Mouse (Mus musculus) gastrocnemius, postnatal 36 days (tissue): ENCODE measurements at regions not wholly inside any gene's neighbourhood (a gene's known extent, or its start where the extent isn't known, plus 50 kb on each side); places are given as distances from the start of the nearest gene placed in this dataset.

Experiments
- DNase-seq, 2 experiments: peaks; one replicate each; pipeline ENCODE4 v3.0.0; 2022
- intact Hi-C: fragments of 180-260 bp; cut with DNase I; formaldehyde crosslinking; loops from one replicate; pipeline ENCODE4 v1.15.1; 2025

DNA sequence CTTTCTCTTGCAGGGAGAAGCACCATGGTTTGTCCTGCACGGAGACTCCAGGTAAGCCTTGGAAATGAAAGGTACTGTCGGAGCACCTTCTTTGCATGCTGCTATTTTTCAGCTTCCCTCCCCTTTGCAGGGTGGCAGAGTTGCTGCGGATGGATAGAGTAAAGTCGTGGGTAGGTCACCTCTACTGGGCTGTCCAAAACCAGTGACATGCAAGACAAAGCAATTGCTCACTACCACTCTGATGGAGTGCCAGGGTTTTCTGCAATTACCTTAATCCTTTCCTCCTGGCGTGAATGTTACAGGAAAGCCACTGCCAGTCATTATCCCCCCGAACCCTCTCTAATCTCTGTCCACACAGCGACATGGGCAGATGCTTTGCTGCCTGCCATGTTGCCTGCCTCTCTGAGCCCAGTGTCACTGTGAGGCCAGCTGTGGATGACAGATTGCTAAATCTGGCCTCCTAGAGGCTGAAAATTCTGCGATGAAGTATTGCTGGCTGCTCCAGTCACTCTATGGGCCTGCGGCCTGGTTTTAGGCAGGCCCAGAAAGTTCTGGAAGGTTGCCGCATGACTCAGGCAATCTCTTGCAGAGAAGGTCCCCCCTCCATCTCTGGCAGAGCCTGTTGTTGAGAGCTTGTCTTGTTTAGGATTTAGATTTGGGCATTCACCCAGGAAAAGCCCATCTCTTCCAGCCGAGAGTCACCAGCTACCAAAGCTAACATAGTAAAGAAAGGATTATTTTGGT is 54.1 kb upstream of the Sod3 start:
- intact Hi-C loops: no loop called here
- peak; percentile 48 to 73 for DNase-seq

DNA sequence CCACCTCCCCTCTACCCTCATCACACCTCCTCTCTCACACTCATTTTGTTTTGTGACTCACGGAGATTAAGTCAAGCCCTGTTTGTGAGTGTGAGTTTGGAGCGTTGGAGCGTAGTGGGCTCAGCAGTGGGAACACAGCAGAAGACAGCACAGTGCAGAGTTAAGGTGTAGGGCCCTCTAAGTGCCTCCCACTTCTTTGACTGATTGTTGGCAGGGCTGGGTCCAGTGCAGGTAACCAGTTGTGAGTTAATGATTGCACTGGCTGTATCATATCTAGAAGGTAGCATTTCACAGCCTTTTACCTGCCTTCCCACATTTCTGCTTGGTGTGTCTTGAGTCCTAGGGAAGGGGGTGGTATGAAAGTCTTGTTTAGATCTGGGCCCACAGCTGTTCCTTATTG is 67.3 kb upstream of the Sod3 start:
- intact Hi-C loops: no loop called here
- DNase-seq: no peak

DNA sequence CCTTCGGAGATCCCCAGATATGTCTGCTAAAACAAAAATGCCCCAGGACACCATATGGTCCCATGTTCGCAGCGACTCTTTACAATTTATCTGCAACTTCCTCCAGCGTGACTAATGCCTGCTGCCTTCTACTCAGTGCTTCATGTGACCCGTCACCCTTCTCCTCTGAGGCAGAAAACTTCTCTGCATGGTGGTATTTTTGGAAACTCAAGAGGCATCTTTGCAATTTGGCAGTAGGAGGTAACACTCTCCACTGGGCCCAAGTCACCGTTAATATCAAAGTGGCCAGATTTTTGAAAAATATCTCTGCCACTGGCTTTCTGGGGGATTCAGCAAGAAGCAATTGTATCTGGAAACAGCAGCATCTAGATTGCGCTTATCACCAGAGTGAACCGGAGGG is 69.1 kb upstream of the Sod3 start:
- intact Hi-C loops: no loop called here
- DNase-seq: no peak

DNA sequence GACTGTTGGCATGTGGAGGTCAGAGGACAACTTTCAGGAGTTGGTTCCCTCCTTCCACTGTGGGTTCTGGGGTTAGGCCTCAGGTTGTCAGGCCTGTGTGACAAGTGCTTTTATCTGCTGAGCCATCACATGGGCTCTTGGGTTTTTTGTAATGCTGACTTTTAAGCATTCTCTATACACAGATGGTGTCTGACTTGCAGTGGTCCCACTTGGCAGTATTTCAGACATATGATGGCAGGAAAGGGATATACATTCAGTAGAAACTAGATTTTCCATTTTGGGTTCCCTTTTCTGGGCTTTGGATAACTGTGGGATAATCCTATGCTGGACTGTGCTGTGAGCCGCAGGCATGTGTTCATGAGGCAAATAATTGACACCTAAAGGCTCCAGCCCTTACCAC is 75.3 kb upstream of the Sod3 start:
- no peak for DNase-seq
- intact Hi-C loops: no loop called here

DNA sequence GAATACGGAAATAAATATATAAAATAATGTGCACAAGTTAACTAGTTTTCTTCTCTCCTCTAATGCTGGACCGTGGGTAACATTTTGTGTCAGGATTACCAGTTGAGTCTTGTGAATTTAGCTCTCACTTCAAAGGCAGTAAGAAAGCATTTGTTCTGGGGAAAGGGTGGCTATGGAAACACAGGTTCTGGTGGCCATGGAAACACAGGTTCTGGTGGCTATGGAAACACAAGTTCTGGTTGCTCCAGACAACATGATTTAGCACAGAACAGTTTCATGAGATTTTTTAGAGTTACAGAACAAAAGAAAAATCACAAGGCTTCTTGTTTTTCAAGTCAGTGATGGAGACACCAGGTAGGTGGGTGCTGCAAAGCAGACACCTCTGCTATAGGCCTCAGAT is 82.7 kb upstream of the Sod3 start:
- intact Hi-C loops: no loop called here
- no peak for DNase-seq

DNA sequence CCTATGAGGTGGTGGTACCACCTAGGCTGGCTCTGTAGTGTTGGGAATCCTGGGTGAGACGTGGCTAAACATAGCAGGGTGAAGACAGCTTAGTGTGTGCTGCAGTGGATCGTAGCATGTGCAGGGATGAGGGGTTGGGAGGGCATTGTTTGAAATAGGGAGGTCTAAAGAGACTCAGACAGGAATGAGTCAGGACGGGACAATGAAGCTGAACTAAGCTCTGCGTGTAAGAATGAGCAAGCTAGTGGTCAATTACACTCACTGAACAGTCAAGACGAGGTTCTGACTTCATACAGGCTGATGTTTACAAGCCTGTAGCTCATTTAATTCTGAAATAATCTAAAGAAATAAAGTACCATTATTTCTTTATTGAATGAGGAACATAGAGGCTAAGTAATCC is 85.5 kb upstream of the Sod3 start:
- intact Hi-C loops: no loop called here
- DNase-seq: no peak

DNA sequence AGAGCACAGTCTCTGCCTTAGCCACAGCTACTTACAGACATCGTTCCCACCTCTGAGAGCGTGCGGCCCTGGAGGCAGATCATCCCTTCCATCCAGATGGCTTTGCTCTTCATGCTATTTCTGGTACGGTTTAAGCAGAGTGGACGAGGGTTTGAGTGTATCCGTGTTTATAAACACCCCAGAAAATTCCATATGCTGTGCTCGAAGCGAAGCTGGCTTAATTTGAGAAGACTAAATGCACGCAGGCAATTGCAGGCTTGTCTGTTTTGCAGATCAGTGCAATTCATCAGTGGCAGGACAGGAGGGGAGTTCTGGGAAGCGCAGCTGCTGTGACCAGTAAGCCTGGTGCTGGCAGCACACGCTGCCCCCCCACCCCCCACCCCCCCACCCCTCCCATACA is 72.9 kb upstream of the Dhx15 start:
- intact Hi-C loops: no loop called here
- no peak for DNase-seq

DNA sequence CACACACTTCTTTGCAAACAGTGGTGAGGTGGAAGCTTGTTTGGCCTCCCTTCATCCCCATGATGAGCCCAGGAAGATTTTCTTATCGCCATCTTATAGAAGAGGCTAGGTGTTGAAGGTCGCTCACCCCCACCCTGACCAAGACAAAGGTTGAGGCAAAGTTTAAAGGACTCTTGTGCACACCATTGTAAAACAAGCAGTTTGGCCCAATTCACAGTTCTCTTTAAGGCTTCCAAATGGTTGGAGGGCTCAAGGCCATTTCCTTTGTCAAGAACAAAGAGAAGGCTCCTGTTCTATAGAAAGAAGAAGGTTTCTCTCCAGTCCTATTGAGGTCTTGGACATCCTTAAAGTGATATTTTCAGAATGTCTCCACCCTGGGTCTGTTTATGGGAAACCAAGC is 67.8 kb upstream of the Dhx15 start:
- no peak for DNase-seq
- intact Hi-C loops: no loop called here

DNA sequence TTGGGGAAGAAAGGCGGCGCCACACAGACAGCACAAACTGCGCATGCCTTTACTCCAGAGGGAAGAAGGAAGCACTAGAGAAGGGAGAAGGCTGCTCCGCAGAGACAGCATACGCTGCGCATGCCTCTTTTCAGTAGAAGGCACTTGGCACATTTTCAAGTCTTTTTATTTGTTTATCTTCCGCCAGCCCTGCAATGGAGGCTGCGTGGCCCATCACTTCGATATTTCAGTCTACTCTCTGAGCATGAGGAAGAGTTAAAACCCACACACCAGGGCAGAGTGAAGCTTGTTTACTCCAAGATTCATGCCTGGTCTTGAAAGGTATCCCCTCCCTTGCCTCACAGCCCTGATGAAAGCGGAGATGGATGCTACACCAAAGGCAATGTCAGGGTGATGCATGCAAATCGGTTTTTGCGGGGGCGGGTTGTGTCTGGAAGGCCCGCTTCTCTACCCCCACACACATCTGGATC is 64.3 kb upstream of the Dhx15 start:
- intact Hi-C loops: no loop called here
- no peak for DNase-seq

DNA sequence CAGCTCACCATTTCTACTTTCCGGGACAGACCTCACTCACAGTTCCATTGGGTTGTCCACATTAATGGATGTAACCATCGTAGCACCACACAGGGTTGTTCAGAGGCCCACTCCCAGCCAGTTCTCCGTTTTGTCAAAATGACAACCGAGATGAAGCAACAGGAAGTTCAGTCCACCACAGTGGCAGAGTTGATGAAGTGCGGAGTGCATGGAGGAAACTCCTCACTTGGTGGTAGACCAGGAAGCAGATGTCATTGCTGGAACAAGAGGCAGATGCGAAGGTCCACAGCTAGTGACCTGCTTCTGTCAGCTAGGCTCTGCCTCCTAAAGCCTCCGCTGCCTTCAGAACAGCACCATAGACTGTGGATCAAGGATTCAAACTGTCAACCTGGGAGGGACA is 59.5 kb upstream of the Dhx15 start:
- intact Hi-C loops: no loop called here
- no peak for DNase-seq

DNA sequence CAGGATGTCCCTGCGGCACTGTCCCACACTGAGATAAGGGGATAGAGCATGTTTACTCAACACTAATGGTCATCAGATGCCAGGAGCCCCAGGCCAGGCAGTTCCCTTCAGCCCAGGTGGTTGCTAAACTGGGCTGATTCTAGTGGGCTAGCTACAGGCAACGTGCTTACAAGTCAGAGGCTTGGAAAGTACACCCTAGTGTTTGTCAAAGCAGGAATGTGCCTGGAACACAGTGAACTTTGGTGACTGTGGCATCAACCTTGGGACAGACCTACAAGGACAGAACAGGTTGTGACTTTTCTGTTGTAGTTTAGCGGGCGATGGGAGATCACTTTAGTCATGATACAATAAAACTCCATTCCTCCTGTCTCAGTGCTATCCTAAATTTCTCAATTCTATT is 53.6 kb upstream of the Dhx15 start:
- DNase-seq: no peak
- intact Hi-C loops: loop anchor here (5.0 kb wide), 1 partner anchor 127 kb away; no protein-coding TSS in a partner anchor

DNA sequence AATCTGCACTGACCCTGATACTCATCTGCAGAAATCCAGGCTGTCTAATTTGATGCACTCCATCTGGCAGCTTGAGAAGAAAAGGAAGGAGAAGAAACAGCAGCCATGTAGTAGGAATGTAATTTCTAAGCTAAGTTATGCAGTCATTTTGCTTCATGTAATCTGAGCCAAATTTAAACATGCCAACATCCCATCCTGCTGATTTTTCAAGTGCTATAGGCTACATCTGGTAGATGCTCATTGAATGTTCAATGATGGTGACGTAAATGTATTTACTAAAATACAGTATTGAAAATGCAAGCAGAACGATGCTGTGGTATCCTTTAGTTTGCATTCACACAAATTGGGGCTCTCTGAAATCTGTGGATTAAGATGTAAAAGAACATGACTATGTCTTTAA is 52.1 kb upstream of the Dhx15 start:
- no peak for DNase-seq
- intact Hi-C loops: loop anchor here (5.0 kb wide), 1 partner anchor 125 kb away; no protein-coding TSS in a partner anchor

DNA sequence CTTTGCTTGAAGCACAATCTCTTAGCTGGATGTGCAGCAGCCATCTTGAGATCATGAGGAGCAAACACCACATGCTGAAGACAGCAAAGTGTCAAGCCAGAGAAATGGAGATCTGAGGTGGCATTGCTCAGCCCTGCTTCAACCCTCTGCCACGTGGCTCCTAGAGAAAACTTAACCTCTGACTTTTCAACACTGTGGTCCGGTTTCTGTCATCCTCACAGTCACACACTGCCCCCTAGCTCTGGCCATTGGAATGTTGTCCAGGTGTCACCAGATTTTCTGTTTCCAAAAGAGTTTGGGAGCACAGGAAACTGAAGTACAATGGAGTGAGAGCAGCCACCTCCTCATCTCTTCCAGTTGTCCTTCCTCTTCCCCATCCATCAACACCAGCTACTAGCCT is 50.2 kb upstream of the Dhx15 start:
- intact Hi-C loops: loop anchor here (5.0 kb wide), 1 partner anchor 123 kb away; no protein-coding TSS in a partner anchor
- DNase-seq: no peak
